Mouse (Mus musculus): ENCODE measurements around the gene Neurl2. TPM values are rescaled to one million over a fixed set of nuclear protein-coding genes. Genes with fewer than 3 reads are reported as not detected.
"Not testable (repeated sequence)": the region's sequence is repeated elsewhere in the genome, so short reads cannot be mapped to it uniquely, and the experiment has no call there.

The Neurl2 gene
- polyA plus RNA-seq, 1 experiment = 6.3 TPM

- 39% methylated on average over 1 of the region's 1 CpGs for WGBS
- Histone ChIP-seq H3K4me3 (replicated peaks; ENCODE audit: insufficient read depth, low read depth, low read length) (no peak overlapping the region), H3K27me3 (ENCODE audit: control insufficient read depth, insufficient read depth, low read length) (no peaks in the 10 kb centered on the region), H3K4me1 (ENCODE audit: control insufficient read depth, insufficient read depth, low read length) (no peaks in the 10 kb centered on the region), H3K27ac (ENCODE audit: insufficient read depth, low read length) (peak overlapping the region; percentile 11; the same call in 1 of the 2 replicates)
- TF ChIP-seq POLR2A (IDR thresholded peaks at IDR 0.05; ENCODE audit: borderline replicate concordance, insufficient read depth, low read length) (no peak), CTCF (IDR thresholded peaks at IDR 0.05; ENCODE audit: borderline replicate concordance, insufficient read depth, low read depth, low read length) (no peak)
- DNase-seq = no peak
Observed at GRCm38 (mm10) chr2:164874239-164874769, 41.0 kb upstream of the Neurl2 start.

- WGBS = 64% methylated on average over 3 of the region's 3 CpGs
- Histone ChIP-seq H3K4me1 (ENCODE audit: control insufficient read depth, insufficient read depth, low read length) (no peaks in the 10 kb centered on the region), H3K4me3 (replicated peaks; ENCODE audit: insufficient read depth, low read depth, low read length) (no peak overlapping the region), H3K27ac (ENCODE audit: insufficient read depth, low read length) (no peak overlapping the region), H3K27me3 (ENCODE audit: control insufficient read depth, insufficient read depth, low read length) (no peaks in the 10 kb centered on the region)
- DNase-seq = no peak
- TF ChIP-seq POLR2A (IDR thresholded peaks at IDR 0.05; ENCODE audit: borderline replicate concordance, insufficient read depth, low read length) (no peak), CTCF (IDR thresholded peaks at IDR 0.05; ENCODE audit: borderline replicate concordance, insufficient read depth, low read depth, low read length) (no peak)
Observed at GRCm38 (mm10) chr2:164873621-164874020, 40.4 kb upstream of the Neurl2 start.

GRCm38 (mm10) chr2:164871602-164872303 is 38.5 kb upstream of the Neurl2 start:
- Histone ChIP-seq H3K27me3 (ENCODE audit: control insufficient read depth, insufficient read depth, low read length) (no peaks in the 10 kb centered on the region), H3K4me1 (ENCODE audit: control insufficient read depth, insufficient read depth, low read length) (no peaks in the 10 kb centered on the region), H3K27ac (ENCODE audit: insufficient read depth, low read length) (no peak overlapping the region), H3K4me3 (replicated peaks; ENCODE audit: insufficient read depth, low read depth, low read length) (no peak overlapping the region)
- no peak for DNase-seq
- 51% methylated on average over 6 of the region's 6 CpGs for WGBS
- TF ChIP-seq CTCF (IDR thresholded peaks at IDR 0.05; ENCODE audit: borderline replicate concordance, insufficient read depth, low read depth, low read length) (no peak), POLR2A (IDR thresholded peaks at IDR 0.05; ENCODE audit: borderline replicate concordance, insufficient read depth, low read length) (no peak)

GRCm38 (mm10) chr2:164868491-164868890 is 35.2 kb upstream of the Neurl2 start:
- no peaks in the 10 kb centered on the region for H3K4me1 ChIP-seq (ENCODE audit: control insufficient read depth, insufficient read depth, low read length)
- no peak overlapping the region for H3K4me3 ChIP-seq (replicated peaks; ENCODE audit: insufficient read depth, low read depth, low read length)
- WGBS = 83% methylated on average over 7 of the region's 7 CpGs
- no peak overlapping the region for H3K27ac ChIP-seq (ENCODE audit: insufficient read depth, low read length)
- no peak for DNase-seq
- TF ChIP-seq POLR2A (IDR thresholded peaks at IDR 0.05; ENCODE audit: borderline replicate concordance, insufficient read depth, low read length) (no peak), CTCF (IDR thresholded peaks at IDR 0.05; ENCODE audit: borderline replicate concordance, insufficient read depth, low read depth, low read length) (no peak)
- H3K27me3 ChIP-seq (ENCODE audit: control insufficient read depth, insufficient read depth, low read length) = no peaks in the 10 kb centered on the region

GRCm38 (mm10) chr2:164867566-164867965 is 34.3 kb upstream of the Neurl2 start:
- Histone ChIP-seq H3K27me3 (ENCODE audit: control insufficient read depth, insufficient read depth, low read length) (no peaks in the 10 kb centered on the region), H3K27ac (ENCODE audit: insufficient read depth, low read length) (no peak overlapping the region), H3K4me3 (replicated peaks; ENCODE audit: insufficient read depth, low read depth, low read length) (no peak overlapping the region), H3K4me1 (ENCODE audit: control insufficient read depth, insufficient read depth, low read length) (no peaks in the 10 kb centered on the region)
- no peak for DNase-seq
- TF ChIP-seq POLR2A (IDR thresholded peaks at IDR 0.05; ENCODE audit: borderline replicate concordance, insufficient read depth, low read length) (no peak), CTCF (IDR thresholded peaks at IDR 0.05; ENCODE audit: borderline replicate concordance, insufficient read depth, low read depth, low read length) (peak; percentile 53; the same call in 1 of the 2 replicates)
- WGBS = 93% methylated on average over 7 of the region's 7 CpGs

GRCm38 (mm10) chr2:164866741-164867551 is 33.7 kb upstream of the Neurl2 start:
- TF ChIP-seq CTCF (IDR thresholded peaks at IDR 0.05; ENCODE audit: borderline replicate concordance, insufficient read depth, low read depth, low read length) (no peak), POLR2A (IDR thresholded peaks at IDR 0.05; ENCODE audit: borderline replicate concordance, insufficient read depth, low read length) (no peak)
- no peak overlapping the region for H3K4me3 ChIP-seq (replicated peaks; ENCODE audit: insufficient read depth, low read depth, low read length)
- no peaks in the 10 kb centered on the region for H3K27me3 ChIP-seq (ENCODE audit: control insufficient read depth, insufficient read depth, low read length)
- H3K4me1 ChIP-seq (ENCODE audit: control insufficient read depth, insufficient read depth, low read length) = no peaks in the 10 kb centered on the region; the same call in 1 of the 2 replicates
- no peak for DNase-seq
- WGBS = 30% methylated on average over 16 of the region's 16 CpGs
- H3K27ac ChIP-seq (ENCODE audit: insufficient read depth, low read length) = no peak overlapping the region

- no peak for DNase-seq
- no peak overlapping the region for H3K4me3 ChIP-seq (replicated peaks; ENCODE audit: insufficient read depth, low read depth, low read length)
- H3K27me3 ChIP-seq (ENCODE audit: control insufficient read depth, insufficient read depth, low read length) = no peaks in the 10 kb centered on the region
- no peaks in the 10 kb centered on the region; the same call in 1 of the 2 replicates for H3K4me1 ChIP-seq (ENCODE audit: control insufficient read depth, insufficient read depth, low read length)
- no peak for TF ChIP-seq CTCF (IDR thresholded peaks at IDR 0.05; ENCODE audit: borderline replicate concordance, insufficient read depth, low read depth, low read length)
- TF ChIP-seq POLR2A (IDR thresholded peaks at IDR 0.05; ENCODE audit: borderline replicate concordance, insufficient read depth, low read length) = no peak
- no peak overlapping the region for H3K27ac ChIP-seq (ENCODE audit: insufficient read depth, low read length)
- 88% methylated on average over 4 of the region's 4 CpGs for WGBS
Observed at GRCm38 (mm10) chr2:164864593-164864992, 31.3 kb upstream of the Neurl2 start.

GRCm38 (mm10) chr2:164863411-164863810 is 30.2 kb upstream of the Neurl2 start:
- H3K27me3 ChIP-seq (ENCODE audit: control insufficient read depth, insufficient read depth, low read length); H3K27ac ChIP-seq (ENCODE audit: insufficient read depth, low read length); H3K4me1 ChIP-seq (ENCODE audit: control insufficient read depth, insufficient read depth, low read length); H3K4me3 ChIP-seq (replicated peaks; ENCODE audit: insufficient read depth, low read depth, low read length); DNase-seq: not testable (repeated sequence)
- WGBS = 92% methylated on average over 8 of the region's 9 CpGs

All from cerebellum, adult 2 months (tissue).